Mouse (Mus musculus) olfactory bulb, adult 2 months (tissue): ENCODE measurements around the gene Mlec.

Source experiments
- CTCF ChIP-seq: fragments of 200-500 bp; IDR thresholded peaks from 2 replicates; pipeline ENCODE4 v1.5.1; 2012; ENCODE audit warnings: low read depth, mild to moderate bottlenecking, low read length, moderate library complexity; ENCODE audit not compliant: insufficient read depth
- POLR2A ChIP-seq: fragments of 200-500 bp; IDR thresholded peaks from 2 replicates; pipeline ENCODE4 v1.6.1; 2012; ENCODE audit warnings: mild to moderate bottlenecking, low read depth, low read length, moderate library complexity; ENCODE audit not compliant: insufficient read depth

GRCm38 (mm10) chr5:115152132-115152956, 5.6 kb downstream of the Mlec start:
- TF ChIP-seq POLR2A: no peak
- TF ChIP-seq CTCF: no peak
